Mouse (Mus musculus) heart, embryonic 13.5 days (tissue): Measurements from ENCODE around the gene Inf2. TPM values are rescaled to one million over a fixed set of nuclear protein-coding genes. Genes with fewer than 3 reads are reported as not detected.

Source experiments
- ATAC-seq: fragments of 200-750 bp; cut with Nextera tagmentation; 2 replicates; pipeline ENCODE4 v1.8.0; 2017; ENCODE audit warnings: moderate TSS enrichment; ENCODE audit not compliant: insufficient number of reproducible peaks, low FRiP score, low TSS enrichment; ENCODE audit errors: extremely low read depth
- H3K27ac ChIP-seq: fragments of 300-500 bp; sonication (generic); replicated peaks from 2 replicates; pipeline ENCODE4 v1.5.1; 2015; ENCODE audit warnings: moderate library complexity, mild to moderate bottlenecking, inconsistent platforms
- H3K27me3 ChIP-seq: fragments of 300-500 bp; sonication (generic); replicated peaks from 2 replicates; pipeline ENCODE4 v1.6.1; 2015; ENCODE audit warnings: mild to moderate bottlenecking, inconsistent platforms
- H3K36me3 ChIP-seq: fragments of 300-500 bp; sonication (generic); 2 replicates; pipeline ENCODE4 v1.6.1; 2015; ENCODE audit warnings: mild to moderate bottlenecking, inconsistent platforms
- H3K4me1 ChIP-seq: fragments of 300-500 bp; sonication (generic); 2 replicates; pipeline ENCODE4 v1.6.1; 2015; ENCODE audit warnings: inconsistent platforms
- H3K4me2 ChIP-seq: fragments of 300-500 bp; sonication (generic); 2 replicates; pipeline ENCODE4 v1.6.1; 2015; ENCODE audit warnings: inconsistent platforms, mild to moderate bottlenecking, moderate library complexity
- H3K4me3 ChIP-seq: fragments of 300-500 bp; sonication (generic); 2 replicates; pipeline ENCODE4 v1.5.1; 2015; ENCODE audit warnings: moderate library complexity, mild to moderate bottlenecking, inconsistent platforms
- H3K9ac ChIP-seq: fragments of 300-500 bp; sonication (generic); 2 replicates; pipeline ENCODE4 v1.6.1; 2015; ENCODE audit warnings: inconsistent platforms, mild to moderate bottlenecking, moderate library complexity
- H3K9me3 ChIP-seq: fragments of 300-500 bp; sonication (generic); 2 replicates; pipeline ENCODE4 v1.6.1; 2016; ENCODE audit warnings: inconsistent platforms
- WGBS: fragments of 180-500 bp; shearing (Covaris S2); methylation state at CpG from one replicate; pipeline ENCODE4 v1.1.7; 2015; ENCODE audit warnings: mixed read lengths; 5-methylcytosine and 5-hydroxymethylcytosine counted together
- polyA plus RNA-seq: library from polyadenylated mRNA; unstranded; fragments of >200 nt; fragmentation: Nextera tagmentation; extraction: Ambion mirVana; gene quantifications from 2 replicates; pipeline ENCODE4 v1.2.1, GENCODE M21; 2015

Gene Inf2
- polyA plus RNA-seq, 1 experiment from 2014 or later: 3.2 TPM

GRCm38 (mm10) chr12:112644855-112645506 lies 56.4 kb downstream of the Inf2 start:
- Histone ChIP-seq H3K9me3 (no peaks in the 10 kb centered on the region), H3K27ac (peak overlapping the region; percentile 85), H3K9ac (peak overlapping the region; percentile 91), H3K4me2 (peak overlapping the region; percentile 85), H3K4me3 (peak overlapping the region; percentile 65), H3K36me3 (peaks cover 47% of the 10 kb centered on the region), H3K27me3 (no peaks in the 10 kb centered on the region), H3K4me1 (peaks cover 21% of the 10 kb centered on the region)
- under 1% methylated on average over 75 of the region's 75 CpGs for WGBS
- no peak for ATAC-seq

GRCm38 (mm10) chr12:112646139-112646538 lies 57.6 kb downstream of the Inf2 start:
- H3K27ac ChIP-seq: no peak overlapping the region
- ATAC-seq: no peak
- 53% methylated on average over 6 of the region's 6 CpGs for WGBS
- H3K9ac ChIP-seq: peak overlapping the region; percentile 91
- no peaks in the 10 kb centered on the region for H3K9me3 ChIP-seq
- peak overlapping the region; percentile 85 for H3K4me2 ChIP-seq
- H3K4me1 ChIP-seq: peaks cover 21% of the 10 kb centered on the region
- peaks cover 47% of the 10 kb centered on the region for H3K36me3 ChIP-seq
- H3K27me3 ChIP-seq: no peaks in the 10 kb centered on the region
- peak overlapping the region; percentile 65 for H3K4me3 ChIP-seq

DNA sequence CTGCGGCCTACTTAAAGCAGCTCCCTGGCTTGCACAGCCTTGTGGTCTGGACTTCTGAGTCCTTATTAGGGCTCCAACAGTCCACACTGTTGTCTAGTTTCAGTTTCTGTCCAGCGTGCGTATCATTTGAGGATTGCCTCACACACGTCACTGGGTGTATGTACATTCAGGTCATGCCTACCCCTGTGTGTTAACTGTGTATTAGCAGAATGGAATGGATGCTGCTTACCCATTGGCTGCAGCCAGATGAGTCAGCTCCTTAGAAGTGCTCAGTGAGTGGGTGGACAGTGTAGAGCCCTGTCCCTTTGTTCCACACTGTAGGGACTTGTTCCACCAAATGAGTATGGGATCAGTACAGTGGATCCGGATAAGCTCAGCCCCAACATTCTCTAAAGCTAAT lies 59.5 kb downstream of the Inf2 start:
- Histone ChIP-seq H3K27me3 (no peaks in the 10 kb centered on the region), H3K9ac (no peak overlapping the region), H3K4me2 (no peak overlapping the region), H3K27ac (no peak overlapping the region), H3K9me3 (no peaks in the 10 kb centered on the region), H3K4me3 (no peak overlapping the region), H3K36me3 (peaks cover 64% of the 10 kb centered on the region), H3K4me1 (peaks cover 24% of the 10 kb centered on the region)
- WGBS: 89% methylated on average over 5 of the region's 5 CpGs
- no peak for ATAC-seq

- no peaks in the 10 kb centered on the region for H3K27me3 ChIP-seq
- 73% methylated on average over 5 of the region's 5 CpGs for WGBS
- H3K4me3 ChIP-seq: no peak overlapping the region
- H3K4me2 ChIP-seq: no peak overlapping the region
- H3K36me3 ChIP-seq: peaks cover 98% of the 10 kb centered on the region
- ATAC-seq: no peak
- H3K9ac ChIP-seq: no peak overlapping the region
- peaks cover 33% of the 10 kb centered on the region for H3K4me1 ChIP-seq
- no peaks in the 10 kb centered on the region for H3K9me3 ChIP-seq
- no peak overlapping the region for H3K27ac ChIP-seq
These were observed 63.3 kb downstream of the Inf2 start for GRCm38 (mm10) chr12:112651778-112652439.

DNA sequence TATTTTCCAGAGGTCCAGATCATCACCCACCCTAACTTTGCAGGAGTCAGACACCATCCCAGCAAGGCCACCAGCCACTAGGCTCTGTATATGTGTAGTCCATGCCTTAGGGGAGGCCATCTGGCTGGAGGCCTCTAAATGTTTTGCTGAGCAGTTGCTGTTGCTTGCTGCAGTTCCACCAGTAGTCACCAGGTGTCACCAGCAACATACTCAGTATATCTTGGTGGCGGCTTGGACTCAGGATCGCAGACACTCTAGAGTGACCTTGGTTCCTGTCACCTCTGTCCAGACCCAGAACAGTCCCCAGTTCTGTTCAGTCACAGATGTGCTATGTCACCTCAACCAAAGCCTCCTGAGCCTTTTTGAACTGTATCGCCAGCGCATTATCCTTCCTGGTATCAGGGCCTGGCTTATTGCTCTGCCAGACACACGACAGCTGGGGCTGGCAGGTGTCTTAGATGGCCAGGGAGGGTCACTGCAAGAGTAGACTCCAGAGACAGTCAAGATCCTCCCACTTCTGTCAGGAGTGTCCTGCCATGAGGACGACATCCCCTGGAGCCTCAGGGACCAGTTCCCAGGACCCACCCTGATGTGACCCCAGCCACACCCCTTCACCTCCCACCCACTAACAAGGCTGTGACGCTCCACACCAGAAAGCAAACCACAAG lies 64.7 kb downstream of the Inf2 start:
- Histone ChIP-seq H3K9ac (peak overlapping the region; percentile 70), H3K4me3 (no peak overlapping the region), H3K36me3 (peaks cover 98% of the 10 kb centered on the region), H3K9me3 (no peaks in the 10 kb centered on the region), H3K4me2 (0 out of 2 replicates have a peak overlapping the region, but pooled peaks have one; percentile 16), H3K4me1 (peaks cover 33% of the 10 kb centered on the region), H3K27me3 (no peaks in the 10 kb centered on the region), H3K27ac (peak overlapping the region; percentile 88)
- WGBS: 31% methylated on average over 7 of the region's 7 CpGs
- 0 out of 2 replicates have a peak, but pooled peaks have one; percentile 26 for ATAC-seq

DNA sequence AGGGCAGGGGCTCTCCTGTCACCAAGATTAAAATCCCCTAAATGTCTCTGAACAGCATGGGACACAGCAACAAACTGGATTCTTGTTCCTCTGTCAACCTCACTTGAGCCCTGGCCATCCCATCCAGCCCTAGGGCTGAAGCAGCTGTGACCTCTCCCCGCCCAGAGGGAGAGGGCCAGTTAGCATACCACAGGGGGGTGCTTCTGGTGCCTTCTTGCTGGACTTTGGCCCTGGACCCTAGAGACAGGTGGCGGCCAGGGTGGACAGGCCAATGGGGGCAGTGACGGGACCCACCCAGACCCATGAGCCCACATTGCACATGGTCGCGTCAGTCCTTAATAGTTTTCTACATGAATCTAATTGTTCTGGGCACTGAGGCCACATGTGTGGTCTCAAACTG lies 65.5 kb downstream of the Inf2 start:
- H3K4me3 ChIP-seq: no peak overlapping the region
- H3K4me1 ChIP-seq: peaks cover 40% of the 10 kb centered on the region
- H3K27me3 ChIP-seq: no peaks in the 10 kb centered on the region
- H3K27ac ChIP-seq: peak overlapping the region; percentile 88
- peaks cover 98% of the 10 kb centered on the region for H3K36me3 ChIP-seq
- ATAC-seq: no peak
- WGBS: 90% methylated on average over 5 of the region's 5 CpGs
- peak overlapping the region; percentile 70 for H3K9ac ChIP-seq
- no peaks in the 10 kb centered on the region for H3K9me3 ChIP-seq
- peak overlapping the region; percentile 16; the same call in 1 of the 2 replicates for H3K4me2 ChIP-seq

DNA sequence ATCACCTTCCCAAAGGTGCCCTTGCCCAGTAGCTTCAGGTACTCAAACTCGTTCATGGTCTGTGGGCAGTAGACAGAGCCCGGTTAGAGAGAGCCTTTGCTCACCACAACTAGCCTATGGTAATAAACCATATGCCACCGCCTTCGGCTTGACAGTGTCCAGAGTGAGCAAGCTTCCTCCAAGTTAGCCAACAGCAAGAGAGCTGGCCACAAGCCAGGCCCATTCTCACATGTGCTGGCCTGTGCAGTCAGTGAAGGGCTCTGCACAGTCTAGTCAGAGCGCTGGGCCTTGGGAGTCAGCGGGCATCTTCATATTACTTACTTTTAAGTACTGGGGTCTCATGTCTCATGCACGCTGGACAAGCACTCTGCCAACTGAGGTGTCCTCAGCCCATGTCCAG lies 70.0 kb downstream of the Inf2 start:
- Histone ChIP-seq H3K4me3 (no peak overlapping the region), H3K9ac (no peak overlapping the region; the same call in 1 of the 2 replicates), H3K4me1 (peaks cover 79% of the 10 kb centered on the region), H3K4me2 (no peak overlapping the region), H3K36me3 (peaks cover 97% of the 10 kb centered on the region), H3K27ac (peak overlapping the region; percentile 99; the same call in 1 of the 2 replicates), H3K9me3 (no peaks in the 10 kb centered on the region), H3K27me3 (no peaks in the 10 kb centered on the region)
- WGBS: 84% methylated on average over 7 of the region's 7 CpGs
- ATAC-seq: no peak

DNA sequence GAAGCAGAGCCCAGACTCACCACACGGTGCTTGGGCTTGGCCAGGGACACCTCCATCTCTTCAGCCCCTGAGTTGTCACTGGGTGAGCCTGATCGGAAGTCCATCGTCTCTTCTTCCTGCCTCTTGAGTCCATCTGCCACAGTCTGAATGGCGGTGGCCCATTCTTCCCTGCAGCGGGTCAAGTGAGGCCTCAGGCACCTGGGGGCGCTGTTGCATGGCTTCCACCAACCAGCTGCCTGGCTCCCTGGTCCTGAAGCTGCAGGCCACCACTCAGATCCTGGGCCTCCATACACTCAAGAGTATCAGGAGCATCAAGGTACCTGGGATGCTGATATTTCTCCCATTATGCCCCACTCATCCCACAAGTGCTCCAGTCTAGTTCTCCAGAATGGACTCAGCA lies 70.5 kb downstream of the Inf2 start:
- Histone ChIP-seq H3K9ac (peak overlapping the region; percentile 21), H3K36me3 (peaks cover 97% of the 10 kb centered on the region), H3K4me2 (no peak overlapping the region), H3K9me3 (no peaks in the 10 kb centered on the region), H3K4me3 (no peak overlapping the region), H3K27ac (peak overlapping the region; percentile 99), H3K4me1 (peaks cover 79% of the 10 kb centered on the region), H3K27me3 (no peaks in the 10 kb centered on the region)
- WGBS: 78% methylated on average over 6 of the region's 6 CpGs
- ATAC-seq: no peak

DNA sequence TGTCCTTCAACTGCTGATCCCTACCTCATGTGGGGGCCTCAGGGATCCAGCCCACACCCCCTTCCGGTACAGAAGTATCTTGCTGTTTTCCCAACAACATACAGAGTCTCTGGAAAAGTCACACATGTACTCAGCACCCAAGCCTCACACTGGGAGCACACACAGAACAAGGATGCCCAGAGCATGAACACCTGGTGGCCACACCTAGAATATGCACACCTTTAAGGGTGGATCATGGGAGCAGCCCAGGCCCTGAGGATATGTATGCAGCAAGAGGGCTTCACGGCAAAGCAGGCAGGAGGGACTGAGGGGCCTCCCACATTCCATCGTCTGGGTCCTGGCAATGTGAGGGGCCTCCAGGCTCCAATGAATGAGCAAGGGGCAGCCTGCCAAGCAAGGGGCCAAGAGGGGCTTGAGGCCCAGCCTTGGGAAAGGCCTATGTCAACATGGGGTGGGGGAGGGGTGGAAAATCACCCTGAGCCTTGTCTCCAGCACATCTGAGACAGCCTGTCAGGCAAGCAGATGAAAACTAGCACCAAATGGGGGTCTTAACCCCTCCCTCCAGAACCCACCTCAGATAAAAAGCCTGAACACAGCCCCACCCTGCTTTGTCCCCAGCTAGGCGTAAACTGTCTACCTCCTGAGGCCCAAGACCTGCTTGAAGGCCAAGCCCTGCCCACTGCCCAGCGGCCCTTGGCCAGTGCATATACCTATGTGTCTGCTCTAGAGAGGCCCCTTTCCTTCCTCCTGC lies 72.2 kb downstream of the Inf2 start:
- H3K4me1 ChIP-seq: peaks cover 79% of the 10 kb centered on the region
- peak overlapping the region; percentile 99 for H3K27ac ChIP-seq
- 15% methylated on average over 5 of the region's 5 CpGs for WGBS
- H3K4me2 ChIP-seq: peak overlapping the region; percentile 67
- H3K27me3 ChIP-seq: no peaks in the 10 kb centered on the region
- peak overlapping the region; percentile 69 for H3K9ac ChIP-seq
- ATAC-seq: peak; percentile 58; the same call in 1 of the 2 replicates
- no peaks in the 10 kb centered on the region for H3K9me3 ChIP-seq
- peak overlapping the region; percentile 32 for H3K4me3 ChIP-seq
- peaks cover 95% of the 10 kb centered on the region for H3K36me3 ChIP-seq

DNA sequence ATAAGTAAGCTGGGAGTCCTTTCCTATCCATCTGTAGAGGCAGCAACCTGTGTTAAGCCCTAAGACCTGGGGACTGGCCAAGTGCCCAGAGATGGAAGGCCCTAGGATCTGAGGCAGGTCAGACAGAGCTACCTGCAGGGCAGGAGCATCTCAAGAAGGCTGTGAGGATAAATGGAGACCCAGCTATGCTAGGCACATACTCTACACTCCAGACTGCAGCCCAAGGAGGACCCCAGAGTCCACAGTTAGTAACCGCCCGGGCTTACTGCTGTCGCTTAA lies 72.7 kb downstream of the Inf2 start:
- Histone ChIP-seq H3K36me3 (peaks cover 95% of the 10 kb centered on the region), H3K4me1 (peaks cover 79% of the 10 kb centered on the region), H3K4me2 (peak overlapping the region; percentile 67), H3K9me3 (no peaks in the 10 kb centered on the region), H3K27ac (peak overlapping the region; percentile 99), H3K9ac (peak overlapping the region; percentile 61), H3K4me3 (peak overlapping the region; percentile 21), H3K27me3 (no peaks in the 10 kb centered on the region)
- 45% methylated on average over 3 of the region's 3 CpGs for WGBS
- no peak for ATAC-seq

DNA sequence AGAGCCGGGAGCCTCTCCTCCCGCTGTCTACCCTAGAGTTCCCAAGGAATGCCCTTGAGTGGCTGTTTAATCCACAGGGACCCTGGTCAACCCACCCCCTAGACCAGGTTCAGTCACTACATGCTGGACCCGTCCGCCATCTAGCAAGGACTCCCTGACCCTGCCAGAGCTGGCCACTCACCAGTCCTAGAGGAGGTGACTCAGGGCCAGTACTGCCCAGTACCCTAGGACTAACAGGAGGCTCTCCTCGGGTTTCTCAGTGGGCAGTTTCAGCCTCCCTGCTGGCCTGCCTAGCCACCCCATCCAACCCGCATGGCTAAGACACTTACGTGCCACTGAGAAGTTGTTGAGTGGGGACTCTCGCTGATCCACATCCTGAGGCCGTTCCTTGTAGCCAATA lies 73.3 kb downstream of the Inf2 start:
- ATAC-seq: no peak
- 65% methylated on average over 9 of the region's 9 CpGs for WGBS
- Histone ChIP-seq H3K9ac (peak overlapping the region; percentile 61), H3K27ac (peak overlapping the region; percentile 99), H3K9me3 (no peaks in the 10 kb centered on the region), H3K36me3 (peaks cover 95% of the 10 kb centered on the region), H3K4me2 (peak overlapping the region; percentile 67), H3K4me3 (peak overlapping the region; percentile 21; the same call in 1 of the 2 replicates), H3K4me1 (peaks cover 85% of the 10 kb centered on the region), H3K27me3 (no peaks in the 10 kb centered on the region)
